Mouse (Mus musculus): ENCODE results near the gene Olfr688. TPM values are rescaled to one million over a fixed set of nuclear protein-coding genes. Genes with fewer than 3 reads are reported as not detected.

Gene Olfr688
- not detected in 2 replicates for total RNA-seq (2012; rRNA removed)

DNA sequence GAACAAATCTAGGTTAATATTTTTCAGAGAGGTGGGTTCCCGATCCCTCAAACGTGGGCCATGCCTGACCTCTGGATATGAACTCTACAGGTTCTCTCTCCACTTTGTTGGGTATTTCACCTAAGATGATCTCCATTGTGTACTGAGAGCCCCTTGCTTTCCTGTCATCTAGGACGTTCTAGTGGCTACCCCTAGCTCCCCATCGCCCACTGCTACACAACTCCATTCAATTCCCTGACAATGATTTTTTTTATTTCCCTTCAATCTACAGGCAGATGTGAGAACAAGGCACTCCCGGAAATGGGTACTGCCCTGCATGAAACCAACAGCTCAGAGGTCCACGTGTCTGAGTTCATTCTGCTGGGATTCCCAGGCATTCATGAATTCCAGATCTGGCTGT lies at the start of gene Olfr688:
Gene Olfr688, plus strand, starts transcription at position 301 of the 400 bp plus-strand sequence.
- in situ Hi-C loops (cut with MboI; ENCODE audit: low sequenced_read_pairs in 2 of 2, unreplicated experiment in 2 of 2): no loop called here
- H3K36me3 ChIP-seq (ENCODE audit: control insufficient read depth, insufficient read depth, low read length, poor library complexity, severe bottlenecking): no peaks in the 10 kb centered on the region
- no peaks in the 10 kb centered on the region for H3K4me1 ChIP-seq (ENCODE audit: control insufficient read depth in 2 of 2, insufficient read depth in 2 of 2, low read length in 2 of 2, poor library complexity in 1 of 2)
- no peak within 1 kb of the TSS for H3K27ac ChIP-seq (ENCODE audit: insufficient read depth, low read depth, low read length, poor library complexity, severe bottlenecking)
- no peak within 1 kb of the TSS for H3K4me3 ChIP-seq (ENCODE audit: insufficient read depth in 1 of 2, low read depth in 1 of 2, low read length in 2 of 2, poor library complexity in 1 of 2, severe bottlenecking in 1 of 2)
- no peak for TF ChIP-seq CHD2 (IDR thresholded peaks at IDR 0.05; ENCODE audit: low read depth, low read length)
- no peak for TF ChIP-seq ZNF384 (IDR thresholded peaks at IDR 0.05; ENCODE audit: low read depth, low read length)
- no peak for TF ChIP-seq ZC3H11A (IDR thresholded peaks at IDR 0.05; ENCODE audit: borderline replicate concordance, low read depth, low read length)
- no peak for TF ChIP-seq MAFK (IDR thresholded peaks at IDR 0.05; ENCODE audit: insufficient read depth, low read depth, low read length)
- no peak for TF ChIP-seq HCFC1 (IDR thresholded peaks at IDR 0.05; ENCODE audit: borderline replicate concordance, insufficient read depth, low read length)
- H3K9ac ChIP-seq (ENCODE audit: insufficient read depth, low read depth, low read length, poor library complexity, severe bottlenecking): no peak within 1 kb of the TSS
- H3K9me3 ChIP-seq (ENCODE audit: control insufficient read depth, insufficient read depth, low read depth, low read length): no peaks in the 10 kb centered on the region
- DNase-seq (ENCODE audit: low read depth, low spot score): no peak

DNA sequence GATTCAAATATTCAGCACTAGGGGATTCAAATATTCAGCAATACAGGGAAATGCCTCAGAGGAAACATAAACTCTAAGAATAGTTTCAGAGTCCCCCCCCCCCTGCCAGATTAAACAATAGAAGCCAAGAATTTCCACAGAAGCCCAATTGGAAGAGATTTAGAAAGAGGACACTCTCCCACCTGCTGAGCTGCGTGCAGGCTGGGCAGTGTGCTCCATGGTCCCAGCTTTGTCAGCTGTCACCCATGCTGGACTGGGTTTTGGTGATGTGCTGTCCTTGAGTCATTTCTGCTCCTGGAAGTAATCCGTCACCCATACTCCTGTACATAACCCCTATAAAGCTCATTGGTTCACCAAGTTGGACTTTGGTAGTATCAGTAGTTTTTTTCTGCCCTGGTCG lies 40.2 kb upstream of the Olfr688 start:
- no peak for DNase-seq (ENCODE audit: low read depth, low spot score)
- no peaks in the 10 kb centered on the region for H3K4me1 ChIP-seq (ENCODE audit: control insufficient read depth in 2 of 2, insufficient read depth in 2 of 2, low read length in 2 of 2, poor library complexity in 1 of 2)
- H3K9me3 ChIP-seq (ENCODE audit: control insufficient read depth, insufficient read depth, low read depth, low read length): no peaks in the 10 kb centered on the region
- no peak overlapping the region for H3K27ac ChIP-seq (ENCODE audit: insufficient read depth, low read depth, low read length, poor library complexity, severe bottlenecking)
- H3K9ac ChIP-seq (ENCODE audit: insufficient read depth, low read depth, low read length, poor library complexity, severe bottlenecking): no peak overlapping the region
- H3K4me3 ChIP-seq (ENCODE audit: insufficient read depth in 1 of 2, low read depth in 1 of 2, low read length in 2 of 2, poor library complexity in 1 of 2, severe bottlenecking in 1 of 2): no peak overlapping the region
- TF ChIP-seq ZNF384 (IDR thresholded peaks at IDR 0.05; ENCODE audit: low read depth, low read length): no peak
- no peak for TF ChIP-seq MAFK (IDR thresholded peaks at IDR 0.05; ENCODE audit: insufficient read depth, low read depth, low read length)
- in situ Hi-C loops (cut with MboI; ENCODE audit: low sequenced_read_pairs in 2 of 2, unreplicated experiment in 2 of 2): no loop called here
- H3K36me3 ChIP-seq (ENCODE audit: control insufficient read depth, insufficient read depth, low read length, poor library complexity, severe bottlenecking): no peaks in the 10 kb centered on the region

DNA sequence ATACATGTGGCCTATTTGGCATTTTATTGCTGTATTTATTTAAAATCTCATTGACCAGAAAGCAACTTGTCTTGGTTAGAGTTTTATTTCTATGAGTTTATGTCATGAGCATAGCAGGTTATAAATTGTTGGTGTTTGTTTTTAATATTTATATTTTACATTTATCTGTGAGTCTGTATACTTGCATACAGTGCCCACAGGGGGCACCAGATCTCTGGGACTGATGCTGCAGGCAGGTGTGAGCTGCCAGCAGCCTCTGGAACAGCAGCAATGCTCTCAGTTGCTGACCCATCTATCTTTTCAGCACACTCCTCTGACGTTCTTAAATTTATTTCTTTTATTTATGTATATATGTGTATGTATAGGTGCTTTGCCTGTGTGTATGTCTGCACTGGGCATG lies 39.7 kb upstream of the Olfr688 start:
- in situ Hi-C loops (cut with MboI; ENCODE audit: low sequenced_read_pairs in 2 of 2, unreplicated experiment in 2 of 2): no loop called here
- TF ChIP-seq MAFK (IDR thresholded peaks at IDR 0.05; ENCODE audit: insufficient read depth, low read depth, low read length): no peak
- no peak for TF ChIP-seq HCFC1 (IDR thresholded peaks at IDR 0.05; ENCODE audit: borderline replicate concordance, insufficient read depth, low read length)
- TF ChIP-seq CHD2 (IDR thresholded peaks at IDR 0.05; ENCODE audit: low read depth, low read length): no peak
- no peak for TF ChIP-seq ZNF384 (IDR thresholded peaks at IDR 0.05; ENCODE audit: low read depth, low read length)
- Histone ChIP-seq H3K27ac (ENCODE audit: insufficient read depth, low read depth, low read length, poor library complexity, severe bottlenecking) (no peak overlapping the region), H3K36me3 (ENCODE audit: control insufficient read depth, insufficient read depth, low read length, poor library complexity, severe bottlenecking) (no peaks in the 10 kb centered on the region), H3K9me3 (ENCODE audit: control insufficient read depth, insufficient read depth, low read depth, low read length) (no peaks in the 10 kb centered on the region), H3K9ac (ENCODE audit: insufficient read depth, low read depth, low read length, poor library complexity, severe bottlenecking) (no peak overlapping the region), H3K4me3 (ENCODE audit: insufficient read depth in 1 of 2, low read depth in 1 of 2, low read length in 2 of 2, poor library complexity in 1 of 2, severe bottlenecking in 1 of 2) (no peak overlapping the region), H3K4me1 (ENCODE audit: control insufficient read depth in 2 of 2, insufficient read depth in 2 of 2, low read length in 2 of 2, poor library complexity in 1 of 2) (no peaks in the 10 kb centered on the region)
- no peak for DNase-seq (ENCODE audit: low read depth, low spot score)

DNA sequence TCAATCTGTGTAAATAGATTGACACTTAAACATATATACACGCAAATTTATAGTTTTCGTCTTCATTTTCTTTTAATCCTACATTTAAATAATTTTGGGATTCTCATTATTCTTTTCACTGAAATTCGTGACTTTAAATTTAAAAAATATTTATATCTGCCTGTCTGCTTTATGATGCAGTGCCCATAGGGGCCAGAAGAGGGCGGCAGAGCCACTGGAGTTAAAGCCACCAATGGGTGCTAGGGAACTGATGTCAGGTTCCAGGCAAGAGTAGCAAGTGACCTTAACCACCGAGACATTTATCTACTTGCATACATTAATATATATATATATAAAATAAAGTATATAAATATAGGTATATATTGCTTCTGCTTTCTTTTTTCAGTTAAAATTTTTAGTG lies 31.2 kb upstream of the Olfr688 start:
- H3K36me3 ChIP-seq (ENCODE audit: control insufficient read depth, insufficient read depth, low read length, poor library complexity, severe bottlenecking): no peaks in the 10 kb centered on the region
- H3K27ac ChIP-seq (ENCODE audit: insufficient read depth, low read depth, low read length, poor library complexity, severe bottlenecking): no peak overlapping the region
- DNase-seq (ENCODE audit: low read depth, low spot score): peak; percentile 29
- H3K9me3 ChIP-seq (ENCODE audit: control insufficient read depth, insufficient read depth, low read depth, low read length): no peaks in the 10 kb centered on the region
- in situ Hi-C loops (cut with MboI; ENCODE audit: low sequenced_read_pairs in 2 of 2, unreplicated experiment in 2 of 2): no loop called here
- H3K4me3 ChIP-seq (ENCODE audit: insufficient read depth in 1 of 2, low read depth in 1 of 2, low read length in 2 of 2, poor library complexity in 1 of 2, severe bottlenecking in 1 of 2): no peak overlapping the region
- H3K4me1 ChIP-seq (ENCODE audit: control insufficient read depth in 2 of 2, insufficient read depth in 2 of 2, low read length in 2 of 2, poor library complexity in 1 of 2): no peaks in the 10 kb centered on the region
- no peak for TF ChIP-seq ZNF384 (IDR thresholded peaks at IDR 0.05; ENCODE audit: low read depth, low read length)
- no peak for TF ChIP-seq ZC3H11A (IDR thresholded peaks at IDR 0.05; ENCODE audit: borderline replicate concordance, low read depth, low read length)
- H3K9ac ChIP-seq (ENCODE audit: insufficient read depth, low read depth, low read length, poor library complexity, severe bottlenecking): no peak overlapping the region

DNA sequence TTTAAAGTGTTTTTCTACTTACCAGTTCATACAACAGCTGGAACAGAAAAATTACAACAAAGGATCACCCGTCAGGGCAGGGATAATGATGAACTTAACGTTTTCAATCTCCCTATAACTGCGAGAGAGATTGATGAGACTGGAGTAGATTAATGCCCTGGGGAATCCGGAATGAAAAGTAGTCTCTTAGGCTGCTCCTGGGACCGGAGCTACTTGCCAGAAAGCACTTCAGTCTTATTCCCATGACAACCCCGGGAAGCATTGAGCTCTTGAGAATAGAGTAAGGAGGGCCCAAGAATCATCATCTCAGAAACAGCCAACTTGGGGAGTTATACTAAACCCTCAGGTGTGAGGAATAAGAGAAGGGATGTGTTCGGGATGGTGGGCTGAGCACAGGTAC lies 15.5 kb upstream of the Olfr688 start:
- no peaks in the 10 kb centered on the region for H3K36me3 ChIP-seq (ENCODE audit: control insufficient read depth, insufficient read depth, low read length, poor library complexity, severe bottlenecking)

More for the DNA sequence above, 15.5 kb upstream of the Olfr688 start:
- H3K9ac ChIP-seq (ENCODE audit: insufficient read depth, low read depth, low read length, poor library complexity, severe bottlenecking): no peak overlapping the region
- no peak for TF ChIP-seq ZC3H11A (IDR thresholded peaks at IDR 0.05; ENCODE audit: borderline replicate concordance, low read depth, low read length)
- TF ChIP-seq MAFK (IDR thresholded peaks at IDR 0.05; ENCODE audit: insufficient read depth, low read depth, low read length): no peak
- no peak for TF ChIP-seq CHD2 (IDR thresholded peaks at IDR 0.05; ENCODE audit: low read depth, low read length)
- TF ChIP-seq ZNF384 (IDR thresholded peaks at IDR 0.05; ENCODE audit: low read depth, low read length): no peak
- no peak for TF ChIP-seq HCFC1 (IDR thresholded peaks at IDR 0.05; ENCODE audit: borderline replicate concordance, insufficient read depth, low read length)
- in situ Hi-C loops (cut with MboI; ENCODE audit: low sequenced_read_pairs in 2 of 2, unreplicated experiment in 2 of 2): no loop called here
- H3K4me1 ChIP-seq (ENCODE audit: control insufficient read depth in 2 of 2, insufficient read depth in 2 of 2, low read length in 2 of 2, poor library complexity in 1 of 2): no peaks in the 10 kb centered on the region
- no peaks in the 10 kb centered on the region for H3K9me3 ChIP-seq (ENCODE audit: control insufficient read depth, insufficient read depth, low read depth, low read length)
- no peak for DNase-seq (ENCODE audit: low read depth, low spot score)
- H3K27ac ChIP-seq (ENCODE audit: insufficient read depth, low read depth, low read length, poor library complexity, severe bottlenecking): no peak overlapping the region
- no peak overlapping the region for H3K4me3 ChIP-seq (ENCODE audit: insufficient read depth in 1 of 2, low read depth in 1 of 2, low read length in 2 of 2, poor library complexity in 1 of 2, severe bottlenecking in 1 of 2)
